Mouse (Mus musculus) cerebellum, adult 18-20 months (tissue): ENCODE data around the gene Gm10570.

ENCODE experiments used
- DNase-seq, 2 experiments: peaks; one replicate each; pipeline ENCODE4 v3.0.0; 2021

Gm10570 gene

DNA sequence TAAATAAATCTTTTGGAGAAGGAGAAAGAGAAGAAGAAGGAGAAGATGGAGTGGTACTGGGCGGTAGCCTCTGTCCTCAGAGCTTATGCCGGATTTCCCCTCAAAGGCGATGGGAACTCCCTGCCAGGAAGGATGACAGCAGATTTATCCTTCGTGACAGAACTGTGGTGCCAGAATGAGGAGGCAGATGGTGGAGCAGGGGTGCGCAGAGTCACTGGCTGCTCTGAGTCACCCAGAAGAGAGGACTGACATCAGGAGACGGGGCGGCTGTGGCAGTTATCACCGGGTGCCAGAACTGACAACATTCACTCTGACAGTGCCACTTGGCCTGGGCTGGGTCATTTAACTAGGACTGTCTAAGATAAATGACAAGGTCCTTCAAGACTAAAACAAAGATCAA lies 38.4 kb downstream of the Gm10570 start:
- DNase-seq, result peak; percentile 77 to 85

DNA sequence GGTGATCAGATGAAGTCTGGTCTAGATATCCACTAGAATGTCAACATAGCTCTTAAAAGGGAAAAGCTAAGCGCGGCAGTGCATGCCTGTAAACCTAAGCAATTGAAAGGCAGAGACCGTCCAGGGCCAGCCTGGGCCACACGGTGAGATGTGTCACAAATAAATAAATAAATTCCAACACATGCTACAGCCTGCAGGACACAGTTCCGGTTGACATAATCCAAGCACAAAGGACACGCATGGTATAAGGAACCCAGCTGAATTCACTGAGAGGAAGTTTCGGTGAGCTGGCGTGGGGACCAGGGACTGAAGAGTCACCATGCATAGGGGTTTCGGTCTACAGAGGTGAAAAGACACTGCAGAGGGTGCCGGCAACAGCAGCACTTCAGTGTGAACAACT lies 39.7 kb downstream of the Gm10570 start:
- DNase-seq, result peak in 1 of 2 experiments; percentile 39

DNA sequence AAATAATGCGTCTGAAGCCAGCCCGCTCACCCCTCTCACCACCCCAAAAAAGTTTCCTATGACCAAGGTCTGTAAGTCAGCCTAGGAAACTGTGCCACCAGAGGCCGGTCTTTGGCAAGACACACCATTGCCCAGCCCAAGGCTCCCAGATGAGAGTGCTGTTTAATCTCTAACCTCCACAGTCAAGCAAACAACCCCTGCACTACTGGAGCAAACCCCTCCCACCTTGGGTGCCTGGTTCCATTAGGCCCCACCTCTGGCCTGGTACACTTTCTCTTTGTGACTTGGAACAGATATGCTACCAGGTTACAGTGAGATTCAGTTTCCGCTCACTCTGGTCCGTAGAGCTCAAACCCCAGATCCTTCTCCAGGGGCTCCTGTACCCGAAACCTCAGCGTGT lies 41.4 kb downstream of the Gm10570 start:
- DNase-seq, result no peak

DNA sequence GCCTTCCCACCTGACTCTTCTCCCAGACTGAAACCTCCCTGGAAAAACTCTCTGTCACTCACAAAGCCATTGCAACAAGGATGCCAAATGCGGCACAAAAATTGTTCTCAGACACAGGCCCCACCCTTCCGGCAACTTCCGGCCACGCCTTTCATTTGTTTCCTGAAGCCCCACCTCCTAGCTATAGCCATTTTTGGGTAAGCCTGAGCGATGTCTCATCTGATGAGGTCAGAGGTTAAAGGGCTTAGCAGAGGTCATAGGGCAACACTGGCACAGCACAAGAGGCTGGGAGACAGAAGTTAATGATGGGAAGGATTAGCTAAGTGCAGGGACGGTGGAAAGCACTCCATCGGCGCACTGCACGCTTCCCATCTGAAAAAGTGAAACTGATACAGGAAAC lies 41.9 kb downstream of the Gm10570 start:
- DNase-seq, result no peak

DNA sequence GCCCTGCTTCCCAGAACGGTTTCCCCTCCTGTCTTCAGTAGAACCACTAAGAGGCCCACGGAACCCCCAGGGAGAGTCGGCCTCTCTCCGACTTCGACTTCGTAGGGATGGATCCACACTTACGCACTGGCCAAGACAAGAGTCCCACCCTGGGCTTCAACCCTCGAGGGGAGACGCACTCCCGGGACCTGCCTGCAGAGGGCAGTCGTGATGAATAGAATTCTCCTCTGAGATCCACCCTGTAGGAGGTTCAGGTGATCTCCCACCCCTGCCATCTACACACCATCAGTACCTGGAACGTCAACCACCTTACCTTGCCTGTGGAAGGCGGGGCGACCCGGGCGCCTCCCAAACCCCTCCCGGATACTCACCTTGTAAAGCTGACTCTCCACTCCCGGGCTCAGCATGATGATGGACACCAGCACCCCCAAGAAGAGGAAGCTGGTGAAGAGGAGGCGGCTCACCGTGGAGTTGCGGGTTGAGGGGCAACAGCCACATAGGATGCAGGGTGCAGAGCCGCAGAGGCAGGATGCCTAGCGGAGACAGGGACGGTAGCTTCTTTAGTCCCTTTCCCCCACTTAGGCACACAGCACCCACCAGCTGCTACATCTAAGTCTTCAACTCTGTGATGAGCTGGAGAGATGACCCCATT lies 43.6 kb downstream of the Gm10570 start:
- peak; percentile 75 to 84 for DNase-seq

DNA sequence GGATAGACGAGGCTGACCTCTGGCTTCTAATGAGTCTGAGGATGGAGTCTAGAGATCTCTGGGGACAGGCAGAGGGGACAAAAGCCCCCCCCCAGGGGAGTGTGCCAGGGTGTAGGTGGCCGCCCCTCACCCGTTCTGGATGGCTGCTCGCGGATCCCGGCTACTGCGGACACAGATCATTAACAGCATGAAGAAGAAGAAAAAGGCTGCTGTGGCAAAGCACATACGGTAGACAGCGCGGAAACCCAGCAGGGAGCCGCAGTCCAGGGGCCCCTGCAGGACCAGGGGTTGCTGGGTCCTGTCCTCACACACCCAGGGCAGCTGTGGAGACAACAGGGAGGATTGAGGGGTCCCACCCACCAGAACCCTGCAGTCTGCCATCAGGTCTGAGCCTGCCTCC lies 44.3 kb downstream of the Gm10570 start:
- DNase-seq, result no peak

DNA sequence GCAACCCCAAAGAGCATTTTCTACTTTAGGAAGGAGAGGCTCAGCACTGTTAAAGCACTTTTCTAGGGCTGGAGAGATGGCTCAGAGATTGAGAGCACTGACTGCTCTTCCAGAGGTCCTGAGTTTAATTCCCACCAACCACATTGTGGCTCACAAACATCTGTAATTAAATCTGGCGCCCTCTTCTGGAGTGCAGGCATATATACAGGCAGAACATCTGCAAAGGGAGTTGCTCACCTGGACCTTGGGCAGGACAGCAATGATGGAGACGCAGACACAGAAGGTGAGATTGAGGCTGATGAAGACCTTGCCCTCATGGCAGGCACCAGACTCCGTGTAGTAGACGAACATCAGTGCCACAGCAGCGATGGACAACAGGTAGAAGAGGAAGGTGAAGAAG lies 48.1 kb downstream of the Gm10570 start:
- DNase-seq, result no peak
